Mouse (Mus musculus) midbrain, postnatal 0 days (tissue): ENCODE data around the gene Gm6871. TPM values are rescaled to one million over a fixed set of nuclear protein-coding genes. Genes with fewer than 3 reads are reported as not detected.
"Not testable (repeated sequence)": the region's sequence is repeated elsewhere in the genome, so short reads cannot be mapped to it uniquely, and the experiment has no call there.

Source experiments
- ATAC-seq: fragments of 200-750 bp; cut with Nextera tagmentation; 2 replicates; pipeline ENCODE4 v1.8.0; 2017; ENCODE audit warnings: moderate number of reproducible peaks, mild to moderate bottlenecking, moderate TSS enrichment, moderate library complexity; ENCODE audit not compliant: low FRiP score
- DNase-seq: peaks from one replicate; pipeline ENCODE4 v3.0.0-alpha.2; 2015; ENCODE audit warnings: low spot score
- H3K27ac ChIP-seq: fragments of 300-500 bp; sonication (generic); 2 replicates; pipeline ENCODE4 v1.5.1; 2014; ENCODE audit warnings: low read depth, mild to moderate bottlenecking, low read length, mixed read lengths
- H3K27me3 ChIP-seq: fragments of 300-500 bp; sonication (generic); 2 replicates; pipeline ENCODE4 v1.6.1; 2014; ENCODE audit warnings: low read length, control low read depth, mixed read lengths; ENCODE audit not compliant: insufficient read depth
- H3K36me3 ChIP-seq: fragments of 300-500 bp; sonication (generic); 2 replicates; pipeline ENCODE4 v1.6.1; 2014; ENCODE audit warnings: low read length, control low read depth, mixed read lengths; ENCODE audit not compliant: insufficient read depth
- H3K4me1 ChIP-seq: fragments of 300-500 bp; sonication (generic); 2 replicates; pipeline ENCODE4 v1.6.1; 2014; ENCODE audit warnings: mild to moderate bottlenecking, control low read depth, antibody characterized with exemption, low read length, mixed read lengths; ENCODE audit not compliant: insufficient read depth
- H3K4me2 ChIP-seq: fragments of 300-500 bp; sonication (generic); 2 replicates; pipeline ENCODE4 v1.6.1; 2014; ENCODE audit warnings: low read depth, mild to moderate bottlenecking, low read length, mixed read lengths; ENCODE audit not compliant: poor library complexity, severe bottlenecking
- H3K4me3 ChIP-seq: fragments of 300-500 bp; sonication (generic); 2 replicates; pipeline ENCODE4 v1.5.1; 2014; ENCODE audit warnings: low read depth, mild to moderate bottlenecking, low read length, moderate library complexity
- H3K9ac ChIP-seq: fragments of 300-500 bp; sonication (generic); replicated peaks from 2 replicates; pipeline ENCODE4 v1.6.1; 2014; ENCODE audit warnings: mild to moderate bottlenecking, low read length, moderate library complexity, mixed read lengths; ENCODE audit not compliant: poor library complexity, severe bottlenecking
- H3K9me3 ChIP-seq: fragments of 300-500 bp; sonication (generic); 2 replicates; pipeline ENCODE4 v1.6.1; 2016; ENCODE audit warnings: low read length, control low read depth
- CTCF ChIP-seq: IDR thresholded peaks from 2 replicates; pipeline ENCODE4 v1.5.1; 2016; ENCODE audit warnings: antibody characterized with exemption, mild to moderate bottlenecking
- WGBS: fragments of 180-500 bp; shearing (Covaris S2); extraction: QIAGEN DNeasy Blood & Tissue Kit; methylation state at CpG from one replicate; pipeline ENCODE4 v1.1.7; 2014; 5-methylcytosine and 5-hydroxymethylcytosine counted together
- polyA plus RNA-seq: library from polyadenylated mRNA; unstranded; fragments of >200 nt; fragmentation: Nextera tagmentation; extraction: Ambion mirVana; gene quantifications from 2 replicates; pipeline ENCODE4 v1.2.1, GENCODE M21; 2015
- total RNA-seq: library from RNA; depleted of rRNA; stranded (reverse); fragments of >200 nt; gene quantifications from 2 replicates; pipeline ENCODE4 v1.2.3, GENCODE M21; 2014; rRNA removed

Gm6871 gene
- total RNA-seq (not detected in 2 replicates), polyA plus RNA-seq (not detected in 2 replicates)

- not testable (repeated sequence) for DNase-seq, H3K9ac ChIP-seq, H3K27ac ChIP-seq, H3K27me3 ChIP-seq, H3K36me3 ChIP-seq, H3K4me3 ChIP-seq, H3K4me1 ChIP-seq, H3K4me2 ChIP-seq, H3K9me3 ChIP-seq, ATAC-seq
- 79% methylated on average over 5 of the region's 6 CpGs for WGBS
Measured at GRCm38 (mm10) chr7:41573562-41573961, at the start of gene Gm6871. Gene Gm6871 (minus strand): TSS chr7:41573662.

- not testable (repeated sequence) for H3K9me3 ChIP-seq, H3K27me3 ChIP-seq, H3K4me1 ChIP-seq, H3K4me3 ChIP-seq, H3K27ac ChIP-seq, H3K9ac ChIP-seq, ATAC-seq, H3K36me3 ChIP-seq, DNase-seq, H3K4me2 ChIP-seq
- WGBS: 98% methylated on average over 1 of the region's 1 CpGs
Measured at GRCm38 (mm10) chr7:41616241-41616640, 42.8 kb upstream of the Gm6871 start.

GRCm38 (mm10) chr7:41611654-41612053 lies 38.2 kb upstream of the Gm6871 start:
- H3K9ac ChIP-seq: no peak overlapping the region
- H3K9me3 ChIP-seq: no peaks in the 10 kb centered on the region
- H3K4me2 ChIP-seq: no peak overlapping the region
- no peak for TF ChIP-seq CTCF
- no peak overlapping the region for H3K4me3 ChIP-seq
- H3K4me1 ChIP-seq: no peaks in the 10 kb centered on the region
- 85% methylated on average over 3 of the region's 3 CpGs for WGBS
- no peak overlapping the region for H3K27ac ChIP-seq
- DNase-seq (no peak), ATAC-seq (no peak)
- H3K36me3 ChIP-seq: peaks cover 4% of the 10 kb centered on the region; the same call in 1 of the 2 replicates
- H3K27me3 ChIP-seq: no peaks in the 10 kb centered on the region

GRCm38 (mm10) chr7:41599932-41600548 lies 26.6 kb upstream of the Gm6871 start:
- Histone ChIP-seq H3K4me1 (peaks cover 3% of the 10 kb centered on the region; the same call in 1 of the 2 replicates), H3K27ac (no peak overlapping the region), H3K4me2 (peak overlapping the region; percentile 66), H3K4me3 (peak overlapping the region; percentile 70), H3K36me3 (no peaks in the 10 kb centered on the region), H3K9me3 (no peaks in the 10 kb centered on the region), H3K9ac (peak overlapping the region; percentile 67), H3K27me3 (no peaks in the 10 kb centered on the region)
- TF ChIP-seq CTCF: peak; percentile 54
- WGBS: 13% methylated on average over 3 of the region's 3 CpGs
- ATAC-seq (no peak), DNase-seq (peak; percentile 18)

GRCm38 (mm10) chr7:41599034-41599813 lies 25.8 kb upstream of the Gm6871 start, which contains the start of gene 2610021A01Rik:
Gene 2610021A01Rik (plus strand): TSS chr7:41599230.
- under 1% methylated on average over 41 of the region's 41 CpGs for WGBS
- Histone ChIP-seq H3K9ac (peak within 1 kb of the TSS; percentile 67), H3K9me3 (no peaks in the 10 kb centered on the region), H3K4me2 (peak within 1 kb of the TSS; percentile 66), H3K36me3 (no peaks in the 10 kb centered on the region), H3K4me1 (peaks cover 3% of the 10 kb centered on the region; the same call in 1 of the 2 replicates), H3K27ac (peak within 1 kb of the TSS; percentile 67), H3K4me3 (peak within 1 kb of the TSS; percentile 70), H3K27me3 (no peaks in the 10 kb centered on the region)
- ATAC-seq (peak; percentile 99), DNase-seq (peak; percentile 98)
- TF ChIP-seq CTCF: peak; percentile 27; the same call in 1 of the 2 replicates

- H3K9me3 ChIP-seq: no peaks in the 10 kb centered on the region
- ATAC-seq: peak; percentile 1; the same call in 1 of the 2 replicates
Measured at GRCm38 (mm10) chr7:41598615-41599014, 25.2 kb upstream of the Gm6871 start.

GRCm38 (mm10) chr7:41587831-41588230 lies 14.4 kb upstream of the Gm6871 start:
- H3K9me3 ChIP-seq, ATAC-seq, H3K9ac ChIP-seq, H3K4me3 ChIP-seq, H3K27me3 ChIP-seq, H3K4me1 ChIP-seq, DNase-seq, H3K27ac ChIP-seq, H3K4me2 ChIP-seq, H3K36me3 ChIP-seq: not testable (repeated sequence)

More at GRCm38 (mm10) chr7:41598615-41599014, 25.2 kb upstream of the Gm6871 start:
- 51% methylated on average over 5 of the region's 5 CpGs for WGBS
- Histone ChIP-seq H3K9ac (0 out of 2 replicates have a peak overlapping the region, but pooled peaks have one; percentile 52), H3K36me3 (no peaks in the 10 kb centered on the region), H3K4me1 (peaks cover 3% of the 10 kb centered on the region; the same call in 1 of the 2 replicates), H3K4me2 (peak overlapping the region; percentile 66), H3K27ac (peak overlapping the region; percentile 67; the same call in 1 of the 2 replicates), H3K4me3 (peak overlapping the region; percentile 70), H3K27me3 (no peaks in the 10 kb centered on the region)
- TF ChIP-seq CTCF: no peak
- DNase-seq: no peak
